Mouse (Mus musculus) hindbrain, embryonic 12.5 days (tissue): Measurements from ENCODE around the gene Nemf. TPM values are rescaled to one million over a fixed set of nuclear protein-coding genes. Genes with fewer than 3 reads are reported as not detected.
"Not testable (repeated sequence)": the region's sequence is repeated elsewhere in the genome, so short reads cannot be mapped to it uniquely, and the experiment has no call there.

Experiments
- ATAC-seq: fragments of 200-750 bp; cut with Nextera tagmentation; 2 replicates; pipeline ENCODE4 v1.8.0; 2017; ENCODE audit warnings: moderate TSS enrichment; ENCODE audit not compliant: low FRiP score
- H3K27ac ChIP-seq: fragments of 300-500 bp; sonication (generic); 2 replicates; pipeline ENCODE4 v1.5.1; 2016; ENCODE audit warnings: mild to moderate bottlenecking
- H3K27me3 ChIP-seq: fragments of 300-500 bp; sonication (generic); 2 replicates; pipeline ENCODE4 v1.6.1; 2016; ENCODE audit warnings: mild to moderate bottlenecking
- H3K36me3 ChIP-seq: fragments of 300-500 bp; sonication (generic); 2 replicates; pipeline ENCODE4 v1.6.1; 2016; ENCODE audit warnings: mild to moderate bottlenecking
- H3K4me1 ChIP-seq: fragments of 300-500 bp; sonication (generic); 2 replicates; pipeline ENCODE4 v1.6.1; 2016
- H3K4me2 ChIP-seq: fragments of 300-500 bp; sonication (generic); replicated peaks from 2 replicates; pipeline ENCODE4 v1.6.1; 2016; ENCODE audit warnings: mild to moderate bottlenecking
- H3K4me3 ChIP-seq: fragments of 300-500 bp; sonication (generic); 2 replicates; pipeline ENCODE4 v1.5.1; 2016; ENCODE audit warnings: mild to moderate bottlenecking
- H3K9ac ChIP-seq: fragments of 300-500 bp; sonication (generic); 2 replicates; pipeline ENCODE4 v1.6.1; 2016; ENCODE audit warnings: mild to moderate bottlenecking, moderate library complexity
- H3K9me3 ChIP-seq: fragments of 300-500 bp; sonication (generic); replicated peaks from 2 replicates; pipeline ENCODE4 v1.6.1; 2016; ENCODE audit warnings: mild to moderate bottlenecking
- WGBS: fragments of 180-500 bp; shearing (Covaris S2); methylation state at CpG from one replicate; pipeline ENCODE4 v1.1.7; 2016; 5-methylcytosine and 5-hydroxymethylcytosine counted together
- polyA plus RNA-seq: library from polyadenylated mRNA; unstranded; fragments of >200 nt; fragmentation: Nextera tagmentation; extraction: Ambion mirVana; gene quantifications from 2 replicates; pipeline ENCODE4 v1.2.1, GENCODE M21; 2016

The Nemf gene
- 82.0 and 90.7 TPM in 2 replicates for polyA plus RNA-seq

DNA sequence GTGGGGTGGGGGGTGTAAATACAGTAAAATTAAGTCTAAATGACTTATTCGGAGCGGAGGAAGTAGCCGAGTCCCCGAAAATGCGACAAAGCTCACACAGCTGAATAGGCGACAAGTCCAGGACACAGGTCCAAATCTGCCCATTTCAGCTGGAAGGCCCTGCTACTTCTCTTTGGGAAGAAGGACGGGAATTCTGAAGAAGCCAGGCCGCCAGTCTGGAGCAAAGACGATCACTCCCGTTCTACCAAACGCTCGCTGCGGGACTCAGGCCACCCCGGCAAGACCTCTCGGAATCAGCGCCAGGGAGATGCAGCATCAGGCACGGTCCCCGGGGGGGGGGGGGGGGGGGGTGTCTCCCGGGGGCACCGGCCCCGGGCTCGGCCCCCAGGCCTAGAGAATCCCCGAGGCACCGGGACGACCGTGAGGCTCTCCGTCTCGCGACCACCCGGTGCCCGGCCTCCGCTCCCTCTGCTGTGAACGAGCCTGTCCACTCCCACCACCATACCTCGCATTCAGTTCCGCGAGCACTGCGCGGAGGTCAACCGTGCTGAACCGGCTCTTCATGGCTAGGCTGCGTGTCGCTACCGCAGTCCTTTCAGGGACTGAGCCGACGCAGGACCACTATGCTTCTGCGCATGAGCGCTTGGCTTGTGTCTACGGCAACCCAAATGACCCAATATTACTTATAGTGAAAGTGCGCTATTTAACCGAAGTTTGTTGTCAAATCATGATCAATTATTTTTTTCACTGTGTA lies at the start of gene Nemf:
TSS of gene Nemf (minus strand) at position 620 of the 754 bp plus-strand sequence.
- no peaks in the 10 kb centered on the region for H3K9me3 ChIP-seq
- H3K9ac ChIP-seq: peak within 1 kb of the TSS; percentile 94
- WGBS: under 1% methylated on average over 42 of the region's 50 CpGs
- peak; percentile 66 for ATAC-seq
- H3K36me3 ChIP-seq: peaks cover 21% of the 10 kb centered on the region
- H3K4me1 ChIP-seq: peaks cover 6% of the 10 kb centered on the region; the same call in 1 of the 2 replicates
- H3K4me3 ChIP-seq: peak within 1 kb of the TSS; percentile 92
- H3K27ac ChIP-seq: peak within 1 kb of the TSS; percentile 86
- no peaks in the 10 kb centered on the region for H3K27me3 ChIP-seq
- H3K4me2 ChIP-seq: peak within 1 kb of the TSS; percentile 78

DNA sequence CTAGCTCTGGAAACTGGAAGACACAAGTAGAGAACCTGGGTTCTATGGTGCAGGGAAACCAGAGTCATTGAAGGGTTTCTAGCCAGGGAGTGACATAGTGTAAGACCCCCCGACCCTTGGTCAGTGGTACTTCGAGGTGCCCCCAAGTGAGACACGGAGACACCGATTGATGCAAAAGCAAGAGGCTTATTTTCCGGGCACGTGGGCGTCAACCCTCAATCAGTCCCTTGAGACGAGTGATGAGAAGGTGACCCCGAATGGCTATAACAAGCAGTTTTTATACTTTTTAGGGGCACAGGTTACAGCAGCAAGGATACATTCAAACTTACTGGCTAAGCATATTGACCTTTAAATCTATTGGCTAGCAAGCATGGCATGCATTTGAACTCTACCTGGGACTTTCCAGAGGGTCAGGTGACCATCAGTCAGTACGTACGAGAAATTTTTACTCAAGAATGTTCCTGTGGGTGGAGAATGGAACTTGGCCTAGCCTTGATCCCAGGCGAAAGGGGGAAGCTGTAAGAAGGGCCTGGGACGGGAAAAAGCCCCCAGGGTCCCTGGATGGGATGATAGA lies 45.7 kb upstream of the Nemf start:
- Histone ChIP-seq H3K9me3 (no peaks in the 10 kb centered on the region), H3K4me3 (no peak overlapping the region), H3K9ac (no peak overlapping the region), H3K27ac (no peak overlapping the region), H3K4me2 (no peak overlapping the region), H3K27me3 (no peaks in the 10 kb centered on the region), H3K36me3 (no peaks in the 10 kb centered on the region), H3K4me1 (no peaks in the 10 kb centered on the region)
- ATAC-seq: no peak
- 91% methylated on average over 13 of the region's 13 CpGs for WGBS

DNA sequence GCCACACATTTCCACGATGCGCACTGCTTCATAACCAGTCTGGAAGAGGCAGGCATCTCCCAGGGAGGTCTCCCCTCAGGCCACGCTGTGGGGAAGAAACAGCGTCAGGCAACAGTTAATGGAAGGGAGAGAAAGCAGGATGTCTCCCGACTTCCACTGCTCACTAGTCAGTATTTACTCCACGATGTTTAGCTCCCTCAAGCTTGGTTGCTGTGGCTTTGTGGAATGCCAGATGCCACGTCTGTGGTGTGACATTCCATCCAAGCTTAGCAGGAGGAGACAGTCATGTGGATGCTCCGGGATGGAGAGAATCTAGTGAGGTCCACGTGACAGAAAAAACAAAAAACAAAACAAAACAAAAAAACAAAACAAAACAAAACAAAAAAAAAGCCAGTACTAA lies 45.1 kb upstream of the Nemf start:
- Histone ChIP-seq H3K9ac (no peak overlapping the region), H3K4me2 (no peak overlapping the region), H3K27me3 (no peaks in the 10 kb centered on the region), H3K4me1 (no peaks in the 10 kb centered on the region), H3K27ac (no peak overlapping the region), H3K9me3 (no peaks in the 10 kb centered on the region), H3K36me3 (no peaks in the 10 kb centered on the region), H3K4me3 (no peak overlapping the region)
- WGBS: 73% methylated on average over 9 of the region's 9 CpGs
- ATAC-seq: no peak

DNA sequence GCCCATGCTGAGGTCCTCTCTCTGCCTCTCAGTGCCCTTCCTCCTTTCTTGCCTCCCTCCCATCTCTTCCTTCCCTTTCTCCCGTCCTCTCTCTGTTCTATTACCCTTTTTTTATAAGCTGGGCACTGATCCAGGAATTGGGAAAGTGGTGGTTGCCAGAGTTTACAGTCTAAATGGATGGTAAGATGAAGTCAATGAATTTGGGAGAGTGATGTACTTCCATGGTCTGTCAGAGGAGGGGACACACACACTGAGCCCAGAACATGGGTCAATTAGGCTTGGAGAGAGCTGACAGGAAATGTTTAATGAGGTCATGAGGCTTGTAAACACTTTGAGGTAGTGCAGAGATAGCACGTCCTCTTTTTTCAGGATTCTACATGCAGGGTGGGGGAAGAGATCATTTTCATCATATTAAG lies 43.9 kb upstream of the Nemf start:
- ATAC-seq: no peak
- Histone ChIP-seq H3K9ac (no peak overlapping the region), H3K4me1 (no peaks in the 10 kb centered on the region), H3K27ac (no peak overlapping the region), H3K9me3 (no peaks in the 10 kb centered on the region), H3K4me3 (no peak overlapping the region), H3K4me2 (no peak overlapping the region), H3K27me3 (no peaks in the 10 kb centered on the region), H3K36me3 (no peaks in the 10 kb centered on the region)
- 45% methylated on average over 2 of the region's 2 CpGs for WGBS

- Histone ChIP-seq H3K27me3 (no peaks in the 10 kb centered on the region), H3K9ac (no peak overlapping the region), H3K9me3 (no peaks in the 10 kb centered on the region), H3K4me3 (no peak overlapping the region), H3K36me3 (no peaks in the 10 kb centered on the region), H3K4me2 (no peak overlapping the region), H3K27ac (no peak overlapping the region), H3K4me1 (no peaks in the 10 kb centered on the region)
- WGBS: 83% methylated on average over 4 of the region's 4 CpGs
- no peak for ATAC-seq
Observed at GRCm38 (mm10) chr12:69400367-69400766, 43.4 kb upstream of the Nemf start.

DNA sequence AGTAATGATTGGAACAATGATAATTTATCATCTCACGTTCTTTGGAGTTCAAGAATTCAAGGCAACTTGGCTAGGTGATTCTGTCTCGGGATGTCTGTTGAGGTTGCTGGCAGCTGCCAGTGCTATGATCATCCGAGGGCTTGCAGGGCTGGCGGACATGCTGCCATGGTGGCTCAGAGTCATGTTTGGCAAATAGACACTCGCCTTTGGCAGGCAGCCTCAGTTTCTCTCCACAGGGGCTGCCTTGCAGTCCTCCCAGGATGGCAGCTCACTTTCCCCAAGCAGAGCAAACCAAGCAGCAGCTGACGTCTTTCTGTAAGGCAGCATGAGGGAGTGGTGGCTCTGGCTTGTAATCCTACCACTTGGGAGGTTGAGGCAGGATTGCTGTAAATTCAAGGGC lies 37.5 kb upstream of the Nemf start:
- H3K36me3 ChIP-seq: no peaks in the 10 kb centered on the region
- H3K4me2 ChIP-seq: no peak overlapping the region
- no peaks in the 10 kb centered on the region for H3K4me1 ChIP-seq
- WGBS: 82% methylated on average over 6 of the region's 6 CpGs
- H3K4me3 ChIP-seq: no peak overlapping the region
- no peak overlapping the region for H3K27ac ChIP-seq
- H3K9ac ChIP-seq: no peak overlapping the region
- H3K9me3 ChIP-seq: no peaks in the 10 kb centered on the region
- no peaks in the 10 kb centered on the region for H3K27me3 ChIP-seq
- no peak for ATAC-seq

GRCm38 (mm10) chr12:69393076-69393475 lies 36.1 kb upstream of the Nemf start:
- Histone ChIP-seq H3K9ac (no peak overlapping the region), H3K36me3 (no peaks in the 10 kb centered on the region), H3K4me1 (no peaks in the 10 kb centered on the region), H3K27ac (no peak overlapping the region), H3K27me3 (no peaks in the 10 kb centered on the region), H3K4me2 (no peak overlapping the region), H3K4me3 (no peak overlapping the region), H3K9me3 (no peaks in the 10 kb centered on the region)
- ATAC-seq: no peak
- WGBS: 84% methylated on average over 10 of the region's 10 CpGs

- H3K4me2 ChIP-seq: no peak overlapping the region
- no peaks in the 10 kb centered on the region for H3K4me1 ChIP-seq
- H3K9me3 ChIP-seq: no peaks in the 10 kb centered on the region
- ATAC-seq: no peak
- H3K36me3 ChIP-seq: no peaks in the 10 kb centered on the region
- H3K27ac ChIP-seq: no peak overlapping the region
- WGBS: 83% methylated on average over 7 of the region's 7 CpGs
- H3K4me3 ChIP-seq: no peak overlapping the region
- no peaks in the 10 kb centered on the region for H3K27me3 ChIP-seq
- H3K9ac ChIP-seq: no peak overlapping the region
Observed at GRCm38 (mm10) chr12:69390000-69390698, 33.2 kb upstream of the Nemf start.

DNA sequence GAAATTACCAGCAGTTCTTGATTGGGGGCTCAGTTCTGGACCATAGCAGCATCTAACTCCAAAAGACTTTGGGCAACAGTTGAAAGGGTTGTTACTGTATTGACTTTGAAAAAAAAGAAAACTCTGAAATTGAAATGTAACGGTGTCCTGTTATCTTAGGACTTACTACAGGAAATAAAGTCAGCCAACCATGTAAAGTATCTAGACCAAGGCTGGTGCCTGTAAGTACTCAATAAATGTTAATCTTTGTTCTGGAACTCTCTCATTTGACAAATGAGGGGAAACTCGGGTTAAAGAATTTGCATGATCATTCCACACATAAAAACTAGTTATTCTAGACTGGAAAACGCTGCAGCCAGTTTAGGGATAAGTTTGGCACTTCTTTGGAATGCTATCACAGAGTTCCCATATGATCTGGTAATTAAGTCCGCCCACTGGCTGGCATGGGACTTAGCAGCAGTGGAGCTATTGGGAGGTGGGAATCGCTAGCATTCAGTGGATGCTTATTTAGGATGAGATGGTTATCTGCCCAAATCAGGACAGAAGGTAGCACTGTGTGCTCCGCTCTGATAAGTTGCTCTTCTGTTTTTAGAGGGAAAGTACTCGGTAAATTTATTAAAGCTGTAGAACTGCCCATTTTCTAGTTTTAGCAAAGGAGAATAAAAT lies 32.4 kb upstream of the Nemf start:
- H3K36me3 ChIP-seq: no peaks in the 10 kb centered on the region
- H3K4me3 ChIP-seq: no peak overlapping the region
- no peaks in the 10 kb centered on the region for H3K4me1 ChIP-seq
- no peak overlapping the region for H3K9ac ChIP-seq
- no peak overlapping the region for H3K4me2 ChIP-seq
- WGBS: 76% methylated on average over 7 of the region's 7 CpGs
- no peaks in the 10 kb centered on the region for H3K9me3 ChIP-seq
- no peaks in the 10 kb centered on the region for H3K27me3 ChIP-seq
- no peak overlapping the region for H3K27ac ChIP-seq
- no peak for ATAC-seq

DNA sequence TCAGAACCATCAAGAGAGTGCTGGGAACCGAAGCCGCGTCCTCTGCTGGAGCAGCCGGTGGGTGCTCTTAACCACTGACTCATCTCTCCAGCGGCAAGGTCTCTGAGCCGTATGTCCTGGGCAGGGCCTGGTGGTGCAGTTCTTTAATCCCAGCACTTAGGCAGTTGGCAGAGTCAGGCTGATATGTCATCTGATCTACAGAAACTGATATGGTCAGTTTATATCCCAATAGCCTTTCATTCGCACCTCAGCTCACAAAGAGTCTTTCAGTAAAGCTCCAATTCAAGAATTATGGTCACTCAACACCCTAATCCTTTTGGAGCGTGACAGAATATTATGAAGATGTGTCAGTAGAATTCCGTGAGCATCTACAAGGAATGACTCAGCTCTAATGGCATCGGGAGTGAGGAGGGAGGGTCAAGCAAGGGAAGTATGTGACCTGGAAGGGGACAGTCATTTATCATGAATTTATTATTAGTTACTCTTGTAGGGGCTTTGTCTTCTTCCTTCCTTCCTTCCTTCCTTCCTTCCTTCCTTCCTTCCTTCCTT lies 31.4 kb upstream of the Nemf start:
- H3K4me1 ChIP-seq: no peaks in the 10 kb centered on the region
- no peaks in the 10 kb centered on the region for H3K27me3 ChIP-seq
- WGBS: 95% methylated on average over 10 of the region's 10 CpGs
- no peaks in the 10 kb centered on the region for H3K9me3 ChIP-seq
- no peak overlapping the region for H3K4me2 ChIP-seq
- no peak for ATAC-seq
- no peaks in the 10 kb centered on the region for H3K36me3 ChIP-seq
- no peak overlapping the region for H3K9ac ChIP-seq
- no peak overlapping the region for H3K4me3 ChIP-seq
- H3K27ac ChIP-seq: no peak overlapping the region

DNA sequence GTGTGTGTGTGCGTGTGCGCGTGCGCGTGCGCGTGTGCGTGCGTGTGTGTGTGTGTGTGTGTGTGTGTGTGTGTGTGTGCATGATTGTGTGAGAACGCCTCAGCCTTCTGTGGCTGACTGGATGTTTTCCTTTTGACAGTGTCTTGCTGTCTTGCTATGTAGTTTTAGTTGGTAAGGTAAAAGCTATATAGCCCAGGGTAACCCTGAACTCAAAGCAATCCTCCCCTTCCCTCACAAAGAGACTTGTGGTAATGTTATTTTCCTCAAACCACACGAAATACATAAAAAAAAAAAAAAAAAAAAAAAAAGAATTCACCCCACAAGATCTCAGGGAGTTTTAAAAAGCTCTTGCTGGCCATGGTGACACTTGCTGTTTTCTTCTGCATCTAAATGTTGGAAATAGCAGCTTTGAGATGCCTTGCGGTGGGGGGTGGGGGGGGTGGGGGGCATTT lies 29.3 kb upstream of the Nemf start:
- not testable (repeated sequence) for H3K27ac ChIP-seq, H3K9ac ChIP-seq, H3K27me3 ChIP-seq, H3K4me3 ChIP-seq, H3K36me3 ChIP-seq, H3K4me2 ChIP-seq, H3K4me1 ChIP-seq, H3K9me3 ChIP-seq, ATAC-seq
- 72% methylated on average over 6 of the region's 12 CpGs for WGBS
